Mouse (Mus musculus) limb, embryonic 12.5 days (tissue): ENCODE data around the gene Treh. TPM values are rescaled to one million over a fixed set of nuclear protein-coding genes. Genes with fewer than 3 reads are reported as not detected.

Source experiments
- ATAC-seq: fragments of 200-750 bp; cut with Nextera tagmentation; 2 replicates; pipeline ENCODE4 v1.8.0; 2017; ENCODE audit warnings: low read depth, moderate TSS enrichment; ENCODE audit not compliant: insufficient number of reproducible peaks, insufficient read depth, low FRiP score, low TSS enrichment
- H3K27ac ChIP-seq: fragments of 300-500 bp; sonication (generic); 2 replicates; pipeline ENCODE4 v1.5.1; 2016; ENCODE audit warnings: mild to moderate bottlenecking, moderate library complexity
- H3K27me3 ChIP-seq: fragments of 300-500 bp; sonication (generic); 2 replicates; pipeline ENCODE4 v1.6.1; 2016; ENCODE audit warnings: mild to moderate bottlenecking, moderate library complexity
- H3K36me3 ChIP-seq: fragments of 300-500 bp; sonication (generic); 2 replicates; pipeline ENCODE4 v1.6.1; 2016; ENCODE audit warnings: mild to moderate bottlenecking, moderate library complexity
- H3K4me1 ChIP-seq: fragments of 300-500 bp; sonication (generic); replicated peaks from 2 replicates; pipeline ENCODE4 v1.6.1; 2016
- H3K4me2 ChIP-seq: fragments of 300-500 bp; sonication (generic); 2 replicates; pipeline ENCODE4 v1.6.1; 2016; ENCODE audit warnings: mild to moderate bottlenecking, moderate library complexity
- H3K4me3 ChIP-seq: fragments of 300-500 bp; sonication (generic); replicated peaks from 2 replicates; pipeline ENCODE4 v1.5.1; 2016; ENCODE audit warnings: mild to moderate bottlenecking
- H3K9ac ChIP-seq: fragments of 300-500 bp; sonication (generic); replicated peaks from 2 replicates; pipeline ENCODE4 v1.6.1; 2016; ENCODE audit warnings: mild to moderate bottlenecking, moderate library complexity
- H3K9me3 ChIP-seq: fragments of 300-500 bp; sonication (generic); 2 replicates; pipeline ENCODE4 v1.6.1; 2016; ENCODE audit warnings: mild to moderate bottlenecking, moderate library complexity
- WGBS: fragments of 180-500 bp; shearing (Covaris S2); methylation state at CpG from one replicate; pipeline ENCODE4 v1.1.7; 2016; 5-methylcytosine and 5-hydroxymethylcytosine counted together
- polyA plus RNA-seq: library from polyadenylated mRNA; unstranded; fragments of >200 nt; fragmentation: Nextera tagmentation; extraction: Ambion mirVana; gene quantifications from 2 replicates; pipeline ENCODE4 v1.2.1, GENCODE M21; 2016

The Treh gene
- polyA plus RNA-seq, 1 experiment from 2014 or later = not detected

DNA sequence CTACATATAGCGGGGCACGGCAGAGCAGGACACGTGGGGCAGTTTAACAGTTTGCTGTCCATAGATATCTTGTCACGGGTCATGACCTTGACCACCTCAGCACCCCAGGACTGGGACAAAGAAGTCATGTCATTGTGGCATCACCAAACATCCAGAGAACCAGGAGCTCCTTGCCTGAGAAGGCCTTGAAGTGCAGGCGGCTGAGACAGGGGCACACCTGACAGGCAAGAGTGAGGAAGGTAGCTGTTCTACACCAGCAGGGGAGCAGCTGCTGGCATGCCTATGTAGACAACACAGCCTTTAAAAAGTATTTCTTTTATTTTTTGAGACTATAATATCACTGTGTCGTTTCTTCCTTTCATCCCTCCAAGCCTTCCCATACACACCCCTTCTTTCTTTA lies 26.7 kb upstream of the Treh start:
- Histone ChIP-seq H3K4me3 (no peak overlapping the region), H3K36me3 (no peaks in the 10 kb centered on the region), H3K4me1 (no peaks in the 10 kb centered on the region), H3K9me3 (no peaks in the 10 kb centered on the region), H3K27me3 (0 out of 2 replicates have a peak, but pooled peaks cover 5% of the 10 kb centered on the region), H3K9ac (no peak overlapping the region), H3K4me2 (no peak overlapping the region), H3K27ac (no peak overlapping the region)
- no peak for ATAC-seq
- WGBS = 90% methylated on average over 6 of the region's 6 CpGs

GRCm38 (mm10) chr9:44647026-44647425 lies 26.0 kb upstream of the Treh start:
- no peak overlapping the region for H3K9ac ChIP-seq
- H3K27me3 ChIP-seq = 0 out of 2 replicates have a peak, but pooled peaks cover 5% of the 10 kb centered on the region
- H3K4me2 ChIP-seq = no peak overlapping the region
- 92% methylated on average over 8 of the region's 8 CpGs for WGBS
- no peaks in the 10 kb centered on the region for H3K9me3 ChIP-seq
- no peak for ATAC-seq
- H3K27ac ChIP-seq = no peak overlapping the region
- H3K4me3 ChIP-seq = no peak overlapping the region
- no peaks in the 10 kb centered on the region for H3K36me3 ChIP-seq
- no peaks in the 10 kb centered on the region for H3K4me1 ChIP-seq

DNA sequence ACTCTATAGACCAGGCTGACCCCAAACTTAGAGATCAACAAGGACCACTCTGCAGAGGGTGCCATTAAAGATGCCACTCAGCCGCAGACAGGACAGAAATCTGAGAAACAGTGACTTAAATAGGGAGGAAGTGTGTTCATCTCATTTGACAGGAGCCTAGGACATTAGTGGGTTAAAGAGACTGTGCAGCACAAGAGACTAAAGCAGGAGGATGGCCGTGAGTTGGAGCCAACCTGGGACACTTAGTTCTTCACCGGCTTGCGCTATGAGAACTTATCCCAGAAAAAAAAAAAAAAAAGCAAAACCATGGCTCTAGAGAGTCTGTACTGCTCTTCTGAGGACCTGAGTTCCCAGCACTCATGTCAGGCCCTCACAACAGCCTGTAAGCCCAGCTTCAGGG lies 25.4 kb upstream of the Treh start:
- no peak for ATAC-seq
- WGBS = 85% methylated on average over 4 of the region's 4 CpGs

GRCm38 (mm10) chr9:44648881-44649281 lies 24.2 kb upstream of the Treh start:
- Histone ChIP-seq H3K9ac (no peak overlapping the region), H3K36me3 (no peaks in the 10 kb centered on the region), H3K4me3 (no peak overlapping the region), H3K9me3 (no peaks in the 10 kb centered on the region), H3K27me3 (0 out of 2 replicates have a peak, but pooled peaks cover 5% of the 10 kb centered on the region), H3K27ac (no peak overlapping the region), H3K4me2 (no peak overlapping the region), H3K4me1 (no peaks in the 10 kb centered on the region)
- WGBS = 81% methylated on average over 7 of the region's 7 CpGs
- ATAC-seq = no peak

More for the DNA sequence above, 25.4 kb upstream of the Treh start:
- H3K9me3 ChIP-seq = no peaks in the 10 kb centered on the region
- H3K27me3 ChIP-seq = 0 out of 2 replicates have a peak, but pooled peaks cover 5% of the 10 kb centered on the region
- no peak overlapping the region for H3K9ac ChIP-seq
- H3K4me2 ChIP-seq = no peak overlapping the region
- no peaks in the 10 kb centered on the region for H3K4me1 ChIP-seq
- no peak overlapping the region for H3K4me3 ChIP-seq
- no peaks in the 10 kb centered on the region for H3K36me3 ChIP-seq
- no peak overlapping the region for H3K27ac ChIP-seq

GRCm38 (mm10) chr9:44652027-44652426 lies 21.0 kb upstream of the Treh start:
- H3K9me3 ChIP-seq = no peaks in the 10 kb centered on the region
- H3K36me3 ChIP-seq = no peaks in the 10 kb centered on the region
- no peak overlapping the region for H3K9ac ChIP-seq
- H3K4me3 ChIP-seq = no peak overlapping the region
- no peak overlapping the region for H3K27ac ChIP-seq
- H3K4me1 ChIP-seq = 0 out of 2 replicates have a peak, but pooled peaks cover 6% of the 10 kb centered on the region
- WGBS = 12% methylated on average over 8 of the region's 8 CpGs
- 0 out of 2 replicates have a peak, but pooled peaks cover 5% of the 10 kb centered on the region for H3K27me3 ChIP-seq
- no peak for ATAC-seq
- H3K4me2 ChIP-seq = no peak overlapping the region

DNA sequence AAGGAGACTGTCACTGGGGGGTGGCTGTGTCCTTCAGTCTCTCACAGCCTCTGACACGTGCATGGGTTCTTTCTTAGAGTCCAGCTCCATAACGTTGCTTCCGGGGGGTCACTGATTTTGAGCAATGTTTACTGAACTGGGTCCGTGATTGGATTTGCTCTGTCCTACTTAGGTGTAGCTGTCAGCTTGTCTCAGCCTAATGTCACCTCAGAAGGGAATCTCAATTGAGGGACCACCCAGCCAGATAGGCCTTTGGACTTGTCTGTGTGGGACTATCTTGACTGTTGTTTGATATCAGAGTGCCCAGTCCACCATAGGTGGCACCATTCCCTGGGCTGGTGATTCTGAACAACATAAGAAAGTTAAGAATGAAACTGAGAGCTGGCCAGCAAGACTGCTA lies 19.1 kb upstream of the Treh start:
- H3K9me3 ChIP-seq = no peaks in the 10 kb centered on the region
- H3K4me1 ChIP-seq = 0 out of 2 replicates have a peak, but pooled peaks cover 6% of the 10 kb centered on the region
- ATAC-seq = no peak
- H3K36me3 ChIP-seq = no peaks in the 10 kb centered on the region
- no peak overlapping the region for H3K4me2 ChIP-seq
- 70% methylated on average over 4 of the region's 4 CpGs for WGBS
- H3K27ac ChIP-seq = no peak overlapping the region
- 0 out of 2 replicates have a peak, but pooled peaks cover 5% of the 10 kb centered on the region for H3K27me3 ChIP-seq
- no peak overlapping the region for H3K9ac ChIP-seq
- H3K4me3 ChIP-seq = no peak overlapping the region

DNA sequence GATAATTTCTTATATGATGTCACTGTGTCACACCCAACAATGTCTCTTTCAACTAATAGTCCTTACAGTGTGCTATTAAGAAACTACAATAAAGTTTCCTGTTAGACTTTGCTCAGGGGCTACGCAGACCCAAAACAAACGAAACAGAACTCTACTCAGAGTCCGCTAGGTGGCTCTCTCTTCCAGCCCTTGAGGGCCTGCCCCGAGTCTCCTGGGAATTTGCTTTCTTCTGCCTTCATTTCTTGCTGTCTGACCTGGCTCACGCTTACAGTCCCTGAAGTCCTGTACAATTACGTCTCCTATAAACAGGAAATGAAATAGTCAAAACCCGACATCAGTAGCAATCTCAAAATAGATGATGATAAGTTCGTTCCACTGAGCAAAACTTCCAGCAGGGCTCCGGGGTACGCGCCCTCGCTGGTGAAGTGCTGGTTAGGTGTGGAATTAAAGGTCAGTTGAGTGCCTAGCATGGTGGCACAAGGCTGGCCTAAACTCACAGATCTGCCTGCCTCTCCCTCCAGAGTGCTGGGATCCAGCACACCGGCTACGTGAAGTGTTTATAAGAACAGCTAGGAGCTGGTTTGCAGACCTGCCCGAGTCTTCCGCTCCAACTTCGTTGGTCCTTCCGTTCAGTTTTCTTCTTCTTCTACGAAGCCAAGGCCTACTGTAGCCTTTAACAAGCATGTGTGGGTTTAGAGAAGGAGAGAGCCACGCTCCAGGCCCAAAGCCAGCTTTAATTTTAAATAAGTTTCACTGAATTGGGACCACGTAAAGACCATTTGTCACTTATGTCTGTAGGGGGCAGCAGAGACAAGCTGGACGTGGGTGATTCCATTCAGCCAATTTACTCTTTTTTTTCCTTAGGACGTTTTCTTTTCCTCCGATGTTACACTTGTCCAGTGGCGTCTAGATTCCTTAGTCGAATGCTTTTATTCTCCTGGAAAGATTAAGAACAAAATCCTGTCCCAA lies 17.7 kb upstream of the Treh start:
- H3K9me3 ChIP-seq = no peaks in the 10 kb centered on the region
- no peaks in the 10 kb centered on the region for H3K27me3 ChIP-seq
- no peaks in the 10 kb centered on the region for H3K36me3 ChIP-seq
- H3K9ac ChIP-seq = no peak overlapping the region; the same call in 1 of the 2 replicates
- no peak overlapping the region for H3K27ac ChIP-seq
- whole genome bisulfite sequencing = 25% methylated on average over 26 of the region's 26 CpGs
- no peak for ATAC-seq
- H3K4me1 ChIP-seq = 0 out of 2 replicates have a peak, but pooled peaks cover 6% of the 10 kb centered on the region
- peak overlapping the region; percentile 20 for H3K4me3 ChIP-seq
- H3K4me2 ChIP-seq = peak overlapping the region; percentile 45

DNA sequence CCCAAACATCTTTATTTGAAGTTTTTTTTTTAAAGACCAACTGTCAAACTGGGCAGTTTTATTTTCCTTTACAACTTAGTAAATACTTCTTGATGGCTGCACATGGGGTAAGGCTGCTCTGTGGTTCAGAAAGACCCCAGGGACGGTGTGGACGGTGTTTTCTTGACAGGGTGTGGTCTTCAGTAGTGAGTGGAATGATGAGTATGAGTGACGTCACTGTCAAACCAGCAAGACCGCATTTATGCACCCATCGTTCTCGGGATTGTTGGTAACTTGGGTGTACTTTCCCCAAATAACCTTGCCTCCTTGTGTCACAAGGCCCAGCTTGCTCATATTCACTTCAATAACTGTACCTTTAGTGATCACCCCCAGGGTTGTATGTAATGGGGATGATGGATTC lies 9.3 kb upstream of the Treh start:
- Histone ChIP-seq H3K4me2 (no peak overlapping the region), H3K36me3 (no peaks in the 10 kb centered on the region), H3K9ac (no peak overlapping the region), H3K27ac (no peak overlapping the region), H3K27me3 (no peaks in the 10 kb centered on the region), H3K9me3 (no peaks in the 10 kb centered on the region), H3K4me3 (no peak overlapping the region), H3K4me1 (no peaks in the 10 kb centered on the region)
- no peak for ATAC-seq
- WGBS = 84% methylated on average over 6 of the region's 6 CpGs

- H3K4me3 ChIP-seq = no peak overlapping the region
- H3K27me3 ChIP-seq = no peaks in the 10 kb centered on the region
- no peak overlapping the region for H3K27ac ChIP-seq
- H3K9ac ChIP-seq = no peak overlapping the region
- H3K4me2 ChIP-seq = no peak overlapping the region
- H3K36me3 ChIP-seq = no peaks in the 10 kb centered on the region
- H3K9me3 ChIP-seq = no peaks in the 10 kb centered on the region
- no peaks in the 10 kb centered on the region for H3K4me1 ChIP-seq
- 91% methylated on average over 5 of the region's 5 CpGs for WGBS
- ATAC-seq = no peak
Observed at GRCm38 (mm10) chr9:44671416-44671815, 1.6 kb upstream of the Treh start.

GRCm38 (mm10) chr9:44672291-44672865 lies 655 bp upstream of the Treh start:
- no peak for ATAC-seq
- Histone ChIP-seq H3K27ac (no peak overlapping the region), H3K27me3 (no peaks in the 10 kb centered on the region), H3K4me2 (no peak overlapping the region), H3K4me3 (no peak overlapping the region), H3K9me3 (no peaks in the 10 kb centered on the region), H3K9ac (no peak overlapping the region), H3K36me3 (no peaks in the 10 kb centered on the region), H3K4me1 (no peaks in the 10 kb centered on the region)
- WGBS = 63% methylated on average over 2 of the region's 2 CpGs

DNA sequence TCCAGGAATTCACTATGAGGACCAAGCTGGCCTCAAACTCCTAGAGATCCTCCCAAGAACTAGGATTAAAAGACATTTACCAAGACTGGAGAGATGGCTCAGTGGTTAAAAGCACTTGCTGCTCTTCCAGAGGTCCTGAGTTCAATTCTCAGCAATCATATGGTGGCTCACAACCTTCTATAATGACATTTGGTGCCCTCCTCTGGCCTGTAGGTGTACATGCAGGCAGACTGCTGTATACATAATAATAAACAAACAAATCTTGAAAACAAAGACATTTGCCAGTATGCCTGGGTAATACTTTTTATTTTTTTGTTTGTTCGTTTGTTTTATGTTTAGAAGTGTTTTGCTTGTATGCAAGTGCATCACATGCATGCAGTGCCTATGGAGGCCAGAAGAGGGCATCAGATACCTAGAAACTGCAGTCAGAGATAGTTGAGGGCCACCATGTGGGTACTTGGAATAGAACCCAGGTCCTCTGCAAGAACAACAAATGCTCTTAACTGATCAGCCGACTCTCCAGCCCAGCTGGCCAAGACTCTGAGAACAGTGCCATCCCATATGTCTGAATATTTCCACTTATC lies 5.3 kb downstream of the Treh start:
- Histone ChIP-seq H3K4me1 (no peaks in the 10 kb centered on the region), H3K36me3 (no peaks in the 10 kb centered on the region), H3K27ac (no peak overlapping the region), H3K27me3 (no peaks in the 10 kb centered on the region), H3K9ac (no peak overlapping the region), H3K9me3 (no peaks in the 10 kb centered on the region), H3K4me2 (no peak overlapping the region), H3K4me3 (no peak overlapping the region)
- 87% methylated on average over 2 of the region's 2 CpGs for WGBS
- ATAC-seq = no peak
